Mouse (Mus musculus) spleen, adult 2 months (tissue): Measurements from ENCODE around the gene Arl8a.

Experiments used
- CTCF ChIP-seq: fragments of 200-500 bp; IDR thresholded peaks from 2 replicates; pipeline ENCODE4 v1.5.1; 2011; ENCODE audit warnings: mild to moderate bottlenecking, inconsistent platforms; ENCODE audit not compliant: insufficient read depth, insufficient read length, insufficient replicate concordance; ENCODE audit errors: extremely low read depth
- POLR2A ChIP-seq: fragments of 200-500 bp; IDR thresholded peaks from 2 replicates; pipeline ENCODE4 v1.6.1; 2011; ENCODE audit warnings: low read depth, low read length, inconsistent platforms

DNA sequence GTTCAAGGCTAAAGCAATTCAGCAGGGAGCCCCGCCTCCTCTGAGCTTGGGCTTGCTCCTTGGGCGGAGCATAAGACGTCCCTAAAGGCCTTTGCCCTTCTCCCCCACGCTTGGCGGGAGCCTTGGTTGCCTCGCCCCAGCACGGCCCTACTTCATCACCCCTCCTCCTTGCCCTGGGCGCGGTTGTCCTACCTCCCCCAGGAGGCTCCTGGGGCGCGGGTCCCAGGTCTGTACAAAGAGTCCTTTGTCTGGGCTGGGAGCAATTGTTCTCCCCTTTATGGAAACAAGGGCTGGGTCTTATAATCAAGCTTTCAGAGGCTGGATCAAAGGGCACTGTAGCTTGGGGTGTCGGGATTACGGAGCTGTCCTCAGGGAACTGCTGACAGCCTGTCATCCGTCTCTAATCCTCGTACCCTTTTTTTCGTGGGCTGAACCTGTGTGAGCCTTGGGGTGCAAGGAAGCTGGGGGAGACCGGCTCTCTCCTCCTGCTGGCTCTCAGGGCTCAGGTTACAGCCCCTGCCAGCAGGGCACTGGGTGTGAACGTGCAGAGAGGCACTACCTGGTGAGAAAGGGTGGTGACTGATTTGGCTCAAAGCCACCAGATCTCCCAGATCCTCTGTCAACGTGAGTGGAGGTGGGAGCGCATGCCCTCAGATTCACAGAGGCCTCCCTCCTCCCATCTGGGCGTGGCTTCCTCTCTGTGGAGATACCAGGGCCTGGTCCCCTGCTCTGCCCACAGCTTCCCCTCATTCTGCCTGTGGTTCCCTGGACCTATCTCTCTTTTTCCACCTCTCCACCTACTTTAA, 52.6 kb downstream of the Arl8a start:
- TF ChIP-seq CTCF, result no peak
- no peak for TF ChIP-seq POLR2A
